Mouse (Mus musculus) urinary bladder, postnatal 10 days (tissue): ENCODE data around the gene Aldh3b3.
"Not testable (repeated sequence)": the region's sequence is repeated elsewhere in the genome, so short reads cannot be mapped to it uniquely, and the experiment has no call there.

Experiments used
- DNase-seq: peaks from one replicate; pipeline ENCODE4 v3.0.0; 2022; ENCODE audit warnings: low spot score

Gene Aldh3b3

DNA sequence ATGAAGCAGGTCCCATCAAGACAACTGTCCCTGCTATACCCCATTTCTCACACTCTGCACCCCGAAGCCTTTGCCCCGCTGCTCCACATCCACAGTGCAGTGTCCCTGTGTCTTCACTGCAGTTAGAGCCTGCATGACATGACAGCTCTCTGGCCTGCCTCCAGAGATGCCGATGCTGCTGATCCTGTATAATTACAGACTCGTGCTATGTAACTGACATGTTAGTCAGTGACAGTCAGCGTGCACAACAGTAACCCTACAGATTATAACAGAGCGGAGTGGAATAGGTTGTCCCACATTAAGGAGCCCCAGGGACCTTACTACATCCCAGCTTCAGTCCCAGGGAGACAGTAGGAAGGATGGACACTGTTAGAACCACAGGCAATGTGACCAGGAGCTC, 16.2 kb downstream of the Aldh3b3 start:
- not testable (repeated sequence) for DNase-seq

DNA sequence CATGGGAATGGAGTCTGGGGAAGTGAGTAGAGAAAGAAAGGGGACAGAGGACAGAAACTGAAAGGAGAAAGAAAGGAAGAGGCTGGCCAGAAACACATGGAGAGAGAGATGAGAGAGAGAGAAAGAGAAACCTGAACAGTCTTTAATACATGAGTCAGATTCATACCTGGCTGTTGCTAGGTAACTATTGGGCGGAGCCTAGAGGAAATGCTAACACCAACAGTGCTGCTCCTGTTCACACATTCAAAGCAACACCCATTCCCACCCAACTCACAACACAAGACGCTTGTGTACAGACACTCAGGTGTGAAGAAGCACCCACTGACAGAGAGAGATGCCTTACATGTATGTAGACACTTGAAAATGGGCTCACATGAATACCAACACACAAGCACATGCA, 17.4 kb downstream of the Aldh3b3 start:
- no peak for DNase-seq

DNA sequence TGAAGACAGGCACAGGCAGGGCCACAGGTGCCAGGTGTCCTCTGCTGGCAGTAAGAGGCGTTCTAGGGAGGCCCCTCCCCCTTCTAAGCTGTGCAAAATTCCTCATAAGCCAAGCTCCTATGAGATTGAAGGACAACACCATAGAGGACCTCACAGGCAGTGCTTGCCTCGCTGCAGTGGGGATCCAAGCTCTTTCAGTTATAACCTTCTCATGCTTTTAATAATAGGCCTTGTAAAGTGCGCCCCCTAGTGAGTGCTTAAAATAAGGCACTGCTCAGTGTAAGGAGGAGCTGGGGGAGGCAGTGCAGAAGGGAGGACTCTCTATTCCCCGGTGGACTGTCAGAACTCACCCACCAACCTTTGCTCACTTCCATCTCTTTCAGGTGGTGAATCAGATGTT, 21.9 kb downstream of the Aldh3b3 start:
- no peak for DNase-seq

DNA sequence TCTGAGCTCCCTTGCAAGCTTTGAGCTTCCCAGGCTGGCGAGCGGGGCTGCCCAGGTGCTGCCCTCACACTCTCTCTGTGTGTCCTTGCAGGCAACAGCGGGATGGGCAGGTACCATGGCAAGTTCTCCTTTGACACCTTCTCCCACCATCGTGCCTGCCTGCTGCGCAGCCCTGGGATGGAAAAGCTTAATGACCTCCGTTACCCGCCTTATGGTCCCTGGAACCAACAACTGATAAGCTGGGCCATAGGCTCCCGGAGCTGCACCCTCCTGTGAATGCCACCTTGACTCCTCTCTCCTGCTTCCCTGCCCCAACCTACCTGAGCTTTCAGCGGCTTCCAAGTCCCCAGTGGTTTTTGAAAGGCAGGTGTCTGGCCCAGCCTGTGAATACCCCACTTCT, 22.5 kb downstream of the Aldh3b3 start:
- no peak for DNase-seq

DNA sequence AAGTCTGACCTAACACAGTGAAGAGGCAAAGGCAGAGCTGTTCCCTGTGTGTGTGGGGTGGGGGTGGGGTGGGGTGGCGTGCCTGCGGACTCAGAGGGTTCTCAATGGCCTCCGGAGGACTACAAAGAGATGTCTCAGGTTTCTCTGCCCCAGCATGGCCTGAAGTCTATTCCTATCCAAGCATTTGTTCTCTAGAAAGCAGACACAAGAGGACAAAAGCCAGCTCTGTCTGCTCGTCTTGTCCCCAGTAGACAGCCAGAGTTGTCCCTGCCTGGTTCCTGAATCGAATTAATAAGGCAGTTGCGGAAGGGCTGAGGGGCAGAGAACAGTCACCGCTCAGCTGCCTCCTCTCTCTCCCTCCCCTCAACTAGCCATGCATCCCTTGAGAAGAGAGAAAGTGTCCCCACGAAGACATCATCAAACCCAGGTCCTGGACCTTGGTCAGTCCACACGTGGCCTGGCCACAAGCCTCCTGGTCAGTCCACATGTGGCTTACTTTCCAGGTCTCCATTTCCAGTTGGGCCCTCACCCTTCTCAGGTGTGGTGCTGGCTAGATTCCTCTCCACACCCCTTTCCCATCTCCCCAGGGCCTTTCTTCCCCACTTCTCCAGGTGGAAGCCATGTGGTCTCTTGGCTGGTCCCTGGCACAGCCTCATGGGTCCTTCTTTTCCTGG, 25.2 kb downstream of the Aldh3b3 start:
- no peak for DNase-seq

DNA sequence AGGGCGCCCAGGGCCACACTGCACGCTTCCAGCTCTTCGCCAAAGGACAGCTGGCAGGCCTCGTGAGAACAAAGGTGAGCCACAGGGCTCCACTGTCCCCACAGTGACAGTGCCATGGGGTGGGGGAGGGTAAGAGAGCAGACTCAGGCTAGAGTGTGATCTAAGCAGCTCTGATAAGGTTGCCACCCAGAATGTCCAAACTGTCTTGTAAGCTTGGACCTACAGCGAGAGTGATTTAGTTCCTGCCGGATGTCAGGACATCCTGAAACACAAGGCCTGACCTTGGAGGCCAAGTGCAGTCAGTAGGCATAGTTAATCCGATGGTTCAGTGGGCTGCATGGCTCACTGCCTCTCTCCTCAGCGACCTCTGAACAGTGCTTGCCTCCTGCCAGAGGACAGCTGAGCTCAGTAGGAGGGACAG, 26.8 kb downstream of the Aldh3b3 start:
- DNase-seq, result no peak

DNA sequence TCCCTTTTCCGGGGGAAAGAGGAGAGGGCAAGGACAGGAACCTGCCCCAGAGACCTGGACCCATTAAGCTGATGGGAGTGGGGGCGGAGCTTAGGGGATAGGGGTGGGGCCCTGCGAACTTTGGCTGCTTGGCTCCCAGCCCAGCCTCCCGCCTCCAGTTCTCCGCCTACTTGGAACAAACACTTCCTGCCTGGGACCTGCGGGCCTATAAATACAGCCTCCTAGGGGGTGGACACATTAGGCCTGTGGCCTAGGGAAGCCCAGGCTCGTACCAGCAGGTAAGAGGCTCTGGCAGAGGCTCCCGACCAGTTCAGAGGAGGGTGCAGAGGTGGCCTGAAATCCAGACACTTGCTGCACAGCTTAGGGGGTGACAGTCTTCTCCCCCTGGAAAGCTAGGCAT, 27.9 kb downstream of the Aldh3b3 start, which contains the start of gene Acy3:
TSS of gene Acy3 (plus strand) at position 237 of the 400 bp plus-strand sequence.
- peak; percentile 26 for DNase-seq

DNA sequence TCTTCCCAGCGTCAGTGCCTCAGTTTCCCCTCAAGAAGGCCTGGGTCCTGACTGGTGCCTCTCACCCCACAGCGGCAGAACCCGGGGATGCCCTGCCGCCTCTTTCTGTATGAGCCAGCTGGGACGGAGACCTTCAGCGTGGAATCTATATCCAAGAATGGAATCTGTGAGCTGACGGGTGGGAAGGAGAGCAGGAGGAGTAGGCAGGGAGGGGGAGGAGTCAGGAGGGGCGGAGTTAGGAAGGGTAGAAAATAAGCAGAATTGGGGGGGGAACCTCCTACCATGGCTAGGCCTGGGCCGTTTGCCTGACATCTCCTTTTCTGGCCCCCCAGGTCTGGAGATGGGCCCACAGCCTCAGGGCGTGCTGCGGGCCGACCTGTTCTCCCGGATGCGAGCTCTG, 29.6 kb downstream of the Aldh3b3 start:
- no peak for DNase-seq

DNA sequence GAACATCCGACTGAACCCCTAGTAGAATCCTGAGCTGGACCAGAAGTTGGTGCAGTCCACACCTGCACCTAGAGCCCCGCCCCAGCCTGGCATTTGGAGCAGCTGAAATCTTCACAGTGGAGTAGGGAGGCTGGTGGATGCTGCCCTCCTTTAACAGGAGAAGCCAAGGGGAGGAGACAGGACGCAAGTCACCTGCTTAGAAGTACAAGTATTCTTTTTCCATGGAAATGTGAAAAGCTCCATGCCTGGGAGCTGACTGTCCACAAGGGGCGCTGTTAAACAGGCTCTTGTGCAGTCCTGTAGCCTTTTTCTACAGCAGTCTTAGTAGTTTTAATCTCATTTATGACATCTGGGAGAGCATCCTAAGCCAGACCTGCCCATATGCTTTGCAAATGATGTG, 30.3 kb downstream of the Aldh3b3 start:
- DNase-seq, result no peak

DNA sequence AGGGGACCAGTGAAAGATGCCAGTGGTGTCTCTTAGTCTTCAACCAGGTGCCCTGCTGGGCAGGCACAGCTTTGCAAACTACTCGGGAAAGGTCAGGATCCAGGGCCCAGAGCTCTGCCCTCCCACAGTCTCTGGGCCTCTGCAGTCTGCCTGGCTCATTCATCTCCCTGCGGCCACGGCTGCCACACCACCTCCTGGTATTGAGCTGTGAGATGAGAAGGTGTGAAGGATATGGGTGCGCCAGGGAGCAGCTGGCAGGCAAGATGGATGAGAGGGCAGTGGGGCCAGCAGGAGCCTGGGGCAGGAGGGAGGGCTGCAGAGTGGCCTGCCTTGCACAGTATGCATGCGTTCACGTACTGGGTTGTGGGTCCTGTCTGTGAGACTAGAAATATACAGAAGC, 32.4 kb downstream of the Aldh3b3 start:
- DNase-seq, result no peak

DNA sequence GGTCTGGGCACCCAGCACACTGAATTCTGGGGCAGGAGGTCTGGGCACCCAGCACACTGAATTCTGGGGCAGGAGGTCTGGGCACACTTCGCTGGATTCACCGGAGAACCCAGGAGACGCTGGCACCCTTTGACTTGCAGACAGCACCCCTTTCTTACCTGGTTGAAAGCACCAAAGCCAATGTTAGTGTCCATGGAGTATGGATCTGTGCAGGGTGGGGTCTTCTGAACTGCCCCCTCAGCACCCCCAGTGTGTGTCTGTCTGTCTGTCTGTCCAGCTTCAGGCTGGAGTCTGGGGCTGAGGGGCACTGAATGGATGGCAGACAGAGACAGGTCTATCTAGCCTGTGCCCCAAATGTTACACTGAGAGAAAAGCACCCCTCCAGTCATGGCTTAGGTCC, 33.1 kb downstream of the Aldh3b3 start:
- no peak for DNase-seq

DNA sequence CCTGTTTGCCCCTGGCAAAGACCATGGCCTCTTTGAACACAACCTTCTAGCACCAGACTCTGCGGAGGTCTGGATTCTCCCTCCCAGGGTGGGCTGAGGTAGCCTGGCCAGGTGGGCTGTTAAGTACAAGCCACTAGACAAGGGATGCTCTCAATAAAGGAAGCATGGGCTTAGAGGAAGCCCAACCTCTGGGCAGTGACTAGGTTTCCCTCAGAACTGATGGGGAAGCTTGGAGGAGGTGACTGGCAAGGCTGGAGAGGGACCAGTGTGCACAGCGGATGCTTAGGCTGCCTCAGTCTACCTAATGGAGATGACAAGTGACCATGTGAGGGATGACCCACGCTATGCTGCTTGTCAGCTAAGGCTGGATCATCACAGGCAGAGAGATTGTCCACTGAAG, 33.5 kb downstream of the Aldh3b3 start:
- no peak for DNase-seq

DNA sequence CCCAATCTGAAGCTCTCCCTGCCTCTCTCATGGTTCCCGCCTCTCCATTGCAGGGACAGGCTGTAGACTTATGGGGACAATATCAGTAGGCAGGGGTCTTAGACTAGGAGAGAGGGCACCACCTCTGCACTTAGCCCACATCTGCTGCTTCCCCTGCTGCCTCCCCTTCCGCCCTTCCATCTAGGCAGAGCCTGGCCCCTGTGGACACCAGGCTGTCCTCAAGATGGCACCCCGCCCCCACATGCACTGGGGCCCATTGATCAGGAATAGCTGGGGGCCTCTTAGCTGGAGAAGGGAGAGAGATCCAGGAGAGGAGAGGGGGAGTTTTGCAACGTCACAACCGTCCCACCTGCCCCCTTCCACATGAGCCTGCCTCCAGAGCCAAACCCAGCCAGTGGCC, 34.0 kb downstream of the Aldh3b3 start, which contains the start of gene Tbx10:
TSS of gene Tbx10 (plus strand) at position 337 of the 400 bp plus-strand sequence.
- no peak for DNase-seq

DNA sequence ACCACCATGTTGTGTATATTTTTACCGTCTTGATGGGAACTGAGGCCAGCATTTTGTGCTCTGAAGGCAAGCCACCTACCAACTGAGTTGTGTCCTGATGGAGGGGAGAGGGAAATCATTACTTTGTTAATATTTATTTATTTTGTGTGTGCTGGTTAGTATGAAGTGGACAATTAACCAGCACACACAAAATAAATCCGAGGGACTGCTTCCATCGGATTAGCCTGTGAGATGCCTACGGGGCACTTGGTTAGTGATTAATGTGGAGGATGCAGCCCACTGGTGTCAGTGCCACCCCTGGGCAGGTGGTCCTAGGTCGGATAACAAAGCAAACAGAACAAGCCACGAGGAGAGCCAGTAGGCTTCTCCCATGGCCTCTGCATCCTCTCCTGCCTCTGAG, 36.5 kb downstream of the Aldh3b3 start:
- no peak for DNase-seq

DNA sequence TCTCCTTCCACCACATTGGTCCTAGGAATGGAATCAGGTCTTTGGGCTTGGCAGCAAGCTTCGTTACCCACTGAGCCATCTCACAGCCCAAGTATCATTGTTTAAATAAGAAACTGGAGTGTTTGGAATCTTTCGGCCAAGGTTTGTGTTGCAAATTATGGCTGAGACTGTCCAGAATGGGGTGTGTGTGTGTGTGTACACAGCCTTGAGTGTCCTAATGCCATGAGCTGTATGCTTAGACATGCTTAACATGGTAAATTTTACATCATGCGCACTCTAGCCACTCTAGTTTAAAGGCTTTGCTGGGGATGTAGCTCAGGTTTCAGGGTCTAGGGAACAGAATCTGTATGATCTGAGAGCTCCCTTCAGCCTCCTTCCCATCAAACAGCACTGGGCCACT, 37.1 kb downstream of the Aldh3b3 start:
- no peak for DNase-seq

DNA sequence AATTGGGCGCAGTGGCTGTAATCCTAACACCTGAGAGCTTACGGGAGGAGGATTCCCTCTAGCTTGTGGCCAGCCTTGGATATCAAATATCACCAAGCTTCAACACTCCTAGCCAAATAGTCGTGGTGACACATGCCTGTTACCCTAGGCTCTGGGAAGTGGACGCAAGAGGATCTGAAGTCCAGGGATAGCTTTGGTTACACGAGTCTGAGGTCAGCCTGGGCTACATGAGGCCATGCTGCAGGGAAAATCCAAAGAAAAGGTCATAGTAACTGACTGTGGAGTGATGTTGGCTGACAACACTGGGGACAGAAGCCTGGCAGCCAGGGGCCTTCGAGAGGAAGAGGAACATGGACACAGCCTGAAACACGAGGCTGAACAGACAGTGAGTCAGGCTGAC, 37.7 kb downstream of the Aldh3b3 start:
- DNase-seq, result no peak

DNA sequence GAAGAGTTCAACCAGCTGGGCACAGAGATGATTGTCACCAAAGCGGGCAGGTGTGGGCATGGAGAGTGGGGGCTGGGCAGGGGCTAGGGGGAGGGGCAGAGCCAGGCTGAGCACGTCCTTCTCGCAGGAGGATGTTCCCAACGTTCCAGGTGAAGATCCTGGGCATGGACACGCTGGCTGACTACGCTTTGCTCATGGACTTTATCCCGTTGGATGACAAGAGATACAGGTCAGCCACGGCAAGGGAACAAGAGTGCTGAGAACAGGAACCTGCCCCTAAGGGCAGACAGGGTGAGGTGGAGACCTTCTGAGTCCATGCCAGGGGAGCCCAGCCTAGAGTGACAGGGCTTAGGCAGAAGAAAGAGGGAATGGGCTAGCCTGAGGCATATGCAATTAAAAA, 38.3 kb downstream of the Aldh3b3 start:
- DNase-seq, result no peak

DNA sequence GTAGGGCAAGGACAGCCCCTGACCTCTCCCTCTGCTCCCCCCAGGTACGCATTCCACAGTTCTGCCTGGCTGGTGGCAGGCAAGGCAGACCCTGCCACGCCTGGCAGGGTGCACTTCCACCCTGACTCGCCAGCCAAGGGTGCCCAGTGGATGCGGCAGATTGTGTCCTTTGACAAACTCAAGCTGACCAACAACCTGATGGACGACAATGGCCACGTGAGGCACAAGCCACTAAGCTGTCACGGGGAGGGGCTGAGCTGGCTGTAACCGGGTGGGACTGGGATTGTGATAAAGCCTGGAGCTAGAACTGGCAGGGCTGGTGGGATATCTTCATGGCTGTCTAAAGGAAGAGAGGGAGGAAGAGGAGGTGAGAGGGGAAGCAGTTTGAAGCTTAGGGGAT, 38.8 kb downstream of the Aldh3b3 start:
- DNase-seq, result no peak

DNA sequence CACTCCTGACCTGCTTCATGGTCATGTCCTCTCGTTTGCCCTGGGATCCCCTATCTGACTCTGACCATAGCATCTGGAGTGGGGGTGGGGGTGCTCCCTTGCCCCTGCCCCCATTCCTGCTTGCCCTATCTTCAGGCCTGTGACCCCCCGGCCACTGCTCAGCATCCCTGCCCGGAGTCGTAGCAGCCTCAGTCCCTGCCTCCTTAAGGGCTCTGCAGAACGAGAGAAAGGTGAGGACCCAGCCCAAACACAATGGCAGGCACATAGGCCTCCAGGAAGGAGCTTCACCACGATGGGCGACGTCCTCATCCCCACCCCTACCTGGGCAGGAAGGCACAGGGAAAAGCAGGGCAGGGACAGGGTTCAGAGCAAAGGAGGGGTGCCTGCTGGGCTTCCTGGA, 39.9 kb downstream of the Aldh3b3 start:
- DNase-seq, result no peak

DNA sequence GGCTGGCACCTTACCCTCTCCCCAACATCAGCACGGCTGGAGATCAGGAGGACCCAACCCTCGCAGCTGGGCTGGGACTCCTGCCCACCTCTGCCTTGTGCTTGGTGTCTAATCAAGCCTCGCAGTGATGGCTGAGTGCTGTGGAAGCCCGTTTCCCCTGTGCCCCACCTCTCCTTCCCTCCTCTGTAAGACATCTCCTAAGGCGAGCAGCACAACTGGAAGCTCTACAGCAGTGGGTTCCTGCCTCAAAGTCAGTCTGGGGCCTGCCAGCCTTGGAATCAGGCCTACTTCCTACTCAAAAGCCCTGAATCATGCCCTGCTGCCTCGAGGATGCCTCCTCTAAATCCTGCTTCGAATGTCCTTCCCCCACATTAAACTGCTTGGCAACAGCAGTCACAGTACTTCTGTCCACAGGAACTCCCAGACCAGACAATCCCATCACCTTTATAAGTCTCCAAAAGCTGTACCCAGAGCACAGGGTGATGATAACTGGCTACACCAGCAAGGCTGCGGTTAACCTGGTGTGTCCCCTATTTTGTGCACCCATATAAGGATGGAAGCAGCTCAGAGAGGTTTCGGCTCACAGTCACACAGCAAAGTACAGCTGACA, 40.8 kb downstream of the Aldh3b3 start:
- no peak for DNase-seq

DNA sequence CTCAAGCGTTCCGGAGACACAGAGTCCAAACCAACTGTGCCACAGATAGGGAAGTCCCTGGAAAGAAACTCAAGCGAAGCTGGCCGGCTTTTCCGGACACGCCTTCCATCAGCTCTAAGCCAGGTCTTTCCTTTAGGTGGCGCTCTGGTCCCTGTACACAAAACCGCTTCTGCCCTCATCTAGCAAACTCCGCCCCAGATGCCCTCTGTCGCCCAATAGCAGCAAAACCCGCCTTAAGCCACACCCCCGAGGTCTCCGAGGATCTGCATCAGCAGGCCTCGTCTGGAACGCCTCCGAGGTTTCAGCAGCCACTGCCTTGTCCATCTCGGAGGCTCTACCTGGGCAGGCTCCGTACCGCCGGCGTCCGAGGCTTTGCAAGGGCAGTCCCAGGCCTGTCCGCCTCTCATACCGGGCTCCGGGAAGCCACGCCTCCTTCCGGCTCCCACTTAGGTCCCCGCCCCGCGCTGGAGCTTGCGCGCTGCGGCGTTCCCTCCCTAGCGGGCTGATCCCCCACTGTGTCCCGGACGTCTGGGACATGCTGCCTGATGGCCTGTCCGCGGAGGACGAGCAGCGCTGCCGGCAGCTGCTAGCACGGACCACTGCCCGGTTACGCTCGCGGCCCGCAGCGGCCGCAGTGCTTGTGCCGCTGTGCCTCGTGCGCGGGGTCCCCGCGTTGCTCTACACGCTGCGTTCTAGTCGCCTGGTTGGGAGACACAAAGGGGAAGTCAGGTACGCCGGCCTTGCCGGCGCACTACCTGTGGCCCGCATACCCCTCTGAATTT, 41.9 kb downstream of the Aldh3b3 start, which contains the start of the genes Nudt8 and Gm49405:
TSS of gene Nudt8 (plus strand) at position 462 of the 782 bp plus-strand sequence.
TSS of gene Gm49405 (plus strand) at position 508 of the 782 bp plus-strand sequence.
- peak; percentile 75 for DNase-seq

DNA sequence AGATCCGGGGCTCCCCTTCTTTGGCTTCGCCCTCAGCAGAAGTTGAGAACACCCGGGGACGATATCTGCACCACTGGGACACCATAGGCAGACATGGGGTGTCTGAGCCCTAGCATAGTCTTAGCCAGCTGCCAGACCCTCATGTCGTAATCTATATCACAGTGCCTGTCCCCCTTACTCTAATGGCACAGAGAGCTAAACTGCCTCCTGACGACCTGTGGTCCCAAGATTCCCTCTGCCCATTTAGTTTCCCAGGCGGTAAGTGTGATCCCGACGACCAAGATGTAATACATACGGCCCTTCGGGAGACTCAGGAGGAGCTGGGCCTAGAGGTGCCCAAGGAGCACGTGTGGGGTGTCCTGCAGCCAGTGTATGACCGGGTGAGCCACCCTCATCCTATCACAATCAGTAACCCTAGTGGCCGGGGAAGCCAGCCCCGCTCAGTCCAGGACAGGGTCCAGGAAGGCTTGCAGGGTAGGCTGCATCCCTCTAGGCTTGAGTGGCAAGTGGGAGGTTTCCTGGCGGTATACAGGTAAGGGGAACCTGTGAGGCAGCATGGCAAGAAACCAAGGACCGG, 42.6 kb downstream of the Aldh3b3 start:
- DNase-seq, result no peak

DNA sequence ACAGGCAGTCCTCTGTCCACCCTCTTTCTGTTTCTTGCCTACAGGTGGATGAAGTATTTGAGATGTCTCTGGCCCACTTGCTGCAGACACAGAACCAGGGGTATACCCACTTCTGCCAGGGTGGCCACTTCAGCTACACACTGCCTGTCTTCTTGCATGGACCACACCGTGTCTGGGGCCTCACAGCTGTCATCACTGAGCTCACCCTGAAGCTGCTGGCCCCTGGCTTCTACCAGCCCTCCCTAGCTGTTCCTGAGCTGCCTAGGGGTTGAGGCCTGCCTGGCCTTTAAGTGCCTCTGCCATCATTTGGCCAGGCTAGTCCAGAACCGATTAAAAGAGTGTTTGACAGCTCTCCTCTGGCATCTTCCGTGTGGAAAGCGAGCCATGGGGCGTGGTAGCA, 43.3 kb downstream of the Aldh3b3 start:
- DNase-seq, result no peak
